Mouse (Mus musculus) adrenal gland, adult 8-10 months (tissue): ENCODE results near the gene Hgf. TPM values are rescaled to one million over a fixed set of nuclear protein-coding genes. Genes with fewer than 3 reads are reported as not detected.

ENCODE experiments used
- total RNA-seq, 4 experiments: library from RNA; stranded (reverse); gene quantifications; 2 replicates each; pipeline ENCODE4 v1.2.4; 2022

The Hgf gene
- total RNA-seq, 4 experiments from 2014 or later, result 2.8 to 7.7 (median 5.5) TPM

Other genes with a start within 250 kb of the Hgf start
- gene Gm28710, start 238.3 kb downstream of the Hgf start, total RNA-seq, result not detected